Mouse (Mus musculus) natural killer cell, adult 2 months (primary cell): ENCODE data around the gene Tmem121b.

ENCODE experiments used
- DNase-seq, 2 experiments: peaks; one replicate each; pipeline ENCODE4 v3.0.0; 2022; ENCODE audit warnings: low spot score in 2 of 2

The Tmem121b gene

DNA sequence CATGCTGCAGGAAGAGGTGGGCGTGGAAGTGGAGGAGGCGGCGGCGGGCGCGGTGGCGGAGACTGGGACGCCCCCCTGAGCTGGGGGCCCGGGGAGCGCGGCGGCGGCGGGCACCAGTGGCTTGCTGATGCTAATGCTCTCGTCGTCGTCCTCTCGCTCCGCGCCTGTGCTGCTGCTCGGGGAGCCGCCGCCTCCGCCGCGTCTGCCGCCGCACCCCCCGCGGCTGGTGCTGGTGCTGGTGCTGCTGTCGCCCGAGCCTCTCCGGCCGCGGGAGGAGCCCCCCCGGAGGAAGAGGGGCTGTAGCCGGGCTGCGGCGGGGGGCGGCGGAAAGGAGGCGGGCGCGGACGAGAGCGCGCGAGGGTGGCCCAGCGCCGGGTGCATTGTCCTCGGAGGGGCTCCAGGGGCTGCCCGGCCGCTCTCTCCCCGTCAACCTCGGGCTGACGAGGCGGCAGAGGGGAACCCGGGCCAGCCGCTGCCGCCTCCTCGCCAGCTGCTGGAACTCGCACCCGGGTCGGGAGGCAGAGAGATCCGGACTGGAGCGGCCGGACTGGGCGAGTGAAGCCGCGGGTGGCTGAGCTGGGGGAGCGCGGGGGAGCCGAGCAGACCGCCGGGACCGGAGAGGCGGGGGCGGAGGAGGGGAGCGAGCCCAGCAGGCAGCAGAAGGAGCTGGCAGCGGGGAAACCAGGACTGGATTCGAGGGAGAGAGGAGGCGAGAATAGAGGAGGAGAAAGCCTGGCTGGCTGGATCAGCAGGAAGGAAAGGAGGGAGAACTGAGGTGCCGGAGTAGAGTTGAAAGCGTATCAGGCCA lies at the start of gene Tmem121b:
Gene Tmem121b, minus strand, starts transcription at position 434 of the 808 bp plus-strand sequence.
- no peak for DNase-seq

DNA sequence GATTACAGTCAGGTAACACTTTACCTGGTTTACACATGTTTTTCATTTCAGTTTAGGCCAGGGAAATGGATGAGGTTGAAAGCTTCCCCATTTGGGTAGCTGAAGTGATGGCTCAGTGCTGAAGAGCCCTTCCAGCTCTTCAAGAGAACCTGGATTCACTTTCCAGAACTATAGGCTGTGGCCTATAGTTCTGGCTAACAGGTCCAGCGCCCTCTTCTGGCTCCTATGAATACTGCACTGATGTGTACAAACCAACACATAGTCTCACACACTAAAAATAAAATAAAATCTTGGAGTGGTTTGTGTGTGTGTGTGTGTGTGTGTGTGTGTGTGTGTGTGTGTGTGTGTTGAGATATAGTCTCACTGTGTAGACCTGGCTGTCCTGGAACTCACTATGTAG lies 48.5 kb upstream of the Tmem121b start:
- no peak for DNase-seq

DNA sequence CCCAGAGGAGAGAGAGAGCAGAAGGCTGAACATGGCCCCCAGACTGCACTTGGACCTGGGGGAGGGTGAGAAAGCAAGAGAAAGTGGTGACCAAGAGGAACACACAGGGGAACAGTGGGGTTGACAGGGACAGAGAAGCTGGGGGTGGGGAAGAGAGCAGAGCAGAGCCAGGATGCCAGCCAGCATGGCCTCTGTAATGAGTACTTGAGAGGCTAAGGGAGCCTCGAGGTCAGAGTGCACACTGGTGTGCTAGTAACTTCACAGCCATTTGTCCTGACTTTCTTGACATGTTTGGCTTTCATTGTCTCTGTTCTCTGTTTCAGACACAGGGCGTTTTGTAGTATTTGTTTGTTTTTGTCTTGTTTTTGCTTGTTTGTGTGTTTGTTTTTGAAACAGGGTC lies 47.8 kb upstream of the Tmem121b start:
- no peak for DNase-seq

DNA sequence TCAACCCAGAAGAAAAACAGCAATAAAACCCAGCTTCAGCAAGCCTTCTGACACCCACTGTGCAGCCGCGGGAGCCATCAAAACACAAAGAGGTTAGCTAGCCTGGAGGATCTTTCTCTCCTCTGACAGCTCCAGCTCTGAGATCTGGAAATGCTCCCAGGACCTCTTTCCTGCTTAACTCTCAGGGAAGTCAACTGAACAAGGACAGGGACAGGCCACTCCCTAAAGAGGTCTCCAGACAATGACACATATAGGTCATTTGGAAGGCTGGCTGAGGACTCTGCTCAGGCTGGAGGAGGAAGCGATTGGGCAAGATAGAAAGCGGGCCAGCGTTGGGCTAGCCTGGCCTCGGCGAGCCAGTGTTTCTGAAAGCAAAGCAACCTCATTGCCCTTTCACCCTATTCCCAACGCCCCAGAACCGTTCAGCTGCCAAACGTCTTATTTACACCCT lies 46.2 kb upstream of the Tmem121b start:
- no peak for DNase-seq

DNA sequence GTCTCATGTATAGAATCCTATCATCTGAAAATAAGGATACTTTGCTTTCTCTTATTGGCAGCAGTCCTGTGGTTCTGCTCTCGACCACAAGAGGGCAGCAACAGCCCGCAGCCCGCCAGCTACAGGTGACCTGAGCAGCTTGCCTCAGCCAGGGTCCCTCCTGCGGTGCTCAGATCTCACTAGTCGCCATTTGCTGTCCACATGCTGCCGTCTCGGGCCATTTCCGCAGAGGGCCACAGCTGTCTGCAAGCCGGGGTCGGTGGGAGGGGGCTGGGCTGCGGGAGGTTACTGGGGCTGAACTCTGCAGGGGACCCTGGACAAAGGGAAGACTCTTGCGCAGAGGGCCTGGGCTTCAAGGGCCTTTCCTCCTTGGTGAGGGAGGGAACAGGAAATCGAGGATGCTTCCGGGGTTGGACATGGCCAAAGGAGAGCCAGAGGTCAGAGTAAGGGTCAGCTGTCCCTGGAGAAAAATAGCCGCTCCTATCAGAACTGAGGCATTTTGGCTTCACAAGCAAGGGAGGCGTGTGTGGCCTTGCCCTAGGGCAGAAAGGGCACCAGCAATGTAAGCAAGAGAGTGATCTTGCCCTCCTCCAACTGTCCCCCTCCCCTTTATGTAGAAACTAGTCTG lies 45.6 kb upstream of the Tmem121b start:
- peak; percentile 49 to 71 for DNase-seq

DNA sequence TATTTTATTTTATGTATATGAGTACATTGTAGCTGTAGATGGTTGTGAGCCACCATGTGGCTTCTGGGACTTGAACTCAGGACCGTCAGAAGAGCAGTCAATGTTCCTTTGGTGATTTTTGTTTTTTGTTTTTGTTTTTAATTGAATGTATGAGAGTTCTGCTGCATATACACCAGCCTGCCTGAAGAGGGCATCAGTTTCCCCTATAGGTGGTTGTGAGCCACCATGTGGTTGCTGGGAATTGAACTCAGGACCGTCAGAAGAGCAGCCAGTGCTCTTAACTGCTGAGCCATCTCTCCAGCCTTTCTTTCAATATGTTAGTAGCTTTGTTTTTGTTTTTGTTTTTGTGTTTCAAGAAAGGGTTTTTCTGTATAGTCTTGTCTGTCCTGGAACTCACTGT lies 42.7 kb upstream of the Tmem121b start:
- no peak for DNase-seq

DNA sequence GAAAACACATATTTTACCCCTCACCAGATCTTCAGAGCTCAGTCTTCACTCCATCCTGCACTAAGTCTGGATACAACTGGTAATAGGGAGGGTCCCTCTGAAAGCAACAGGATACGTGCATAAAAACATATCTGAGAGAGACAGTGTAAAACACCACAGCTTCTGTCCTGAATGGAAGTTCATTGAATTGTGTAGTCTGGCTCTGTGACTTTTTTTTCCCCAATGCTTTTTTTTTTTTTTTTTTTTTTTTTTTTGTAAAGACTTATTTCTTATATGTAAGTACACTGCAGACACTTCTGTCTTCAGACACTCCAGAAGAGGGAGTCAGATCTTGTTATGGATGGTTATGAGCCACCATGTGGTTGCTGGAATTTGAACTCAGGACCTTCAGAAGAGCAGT lies 39.0 kb upstream of the Tmem121b start:
- no peak for DNase-seq

DNA sequence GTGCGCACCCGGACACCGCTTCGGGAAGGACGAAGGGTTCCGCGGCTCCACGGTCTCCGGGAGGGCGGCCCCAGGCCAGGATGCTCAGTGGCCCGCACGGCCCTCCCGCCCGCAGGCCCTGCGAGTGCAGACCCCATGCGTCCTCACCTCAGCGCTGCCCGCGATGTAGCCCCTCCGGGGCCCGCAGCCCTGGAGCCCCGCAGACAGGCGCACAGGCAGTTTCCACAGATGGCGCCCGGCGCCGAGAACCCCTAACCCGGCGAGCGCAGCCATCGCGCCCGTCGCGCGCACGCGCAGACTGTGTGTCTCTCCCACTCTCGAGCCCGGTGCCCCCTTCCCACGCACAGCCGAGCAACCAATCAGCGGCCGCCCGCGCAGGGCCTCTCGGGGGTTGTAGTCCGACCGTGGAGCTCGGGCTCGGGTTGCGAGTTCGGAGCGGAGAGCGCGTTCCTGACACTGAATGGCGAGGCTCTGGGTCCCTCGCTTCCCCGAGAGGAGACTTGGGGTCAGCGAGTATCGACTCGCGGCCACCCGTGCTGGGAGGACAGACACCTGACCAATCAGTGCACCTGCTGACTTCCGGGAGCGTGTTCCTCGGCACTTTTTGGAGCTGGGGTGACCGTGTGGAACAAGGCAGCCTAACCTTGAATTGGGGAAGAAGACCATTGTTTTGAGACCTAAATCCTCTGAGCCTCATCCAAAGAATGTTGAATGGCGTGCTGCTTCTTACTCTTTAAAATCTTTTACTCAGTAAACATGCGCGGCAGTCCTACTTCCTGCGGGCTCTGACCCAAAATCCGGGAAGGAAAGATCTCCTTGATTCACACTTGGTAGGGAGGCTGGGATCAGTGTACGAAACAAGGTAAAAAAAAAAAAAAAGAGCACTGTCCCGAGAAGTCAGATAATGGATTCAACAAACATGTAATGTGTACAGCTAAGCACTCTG lies 37.7 kb upstream of the Tmem121b start, which contains the start of gene Hdhd5:
Gene Hdhd5, minus strand, starts transcription at position 300 of the 946 bp plus-strand sequence.
- peak; percentile 84 to 91 for DNase-seq

DNA sequence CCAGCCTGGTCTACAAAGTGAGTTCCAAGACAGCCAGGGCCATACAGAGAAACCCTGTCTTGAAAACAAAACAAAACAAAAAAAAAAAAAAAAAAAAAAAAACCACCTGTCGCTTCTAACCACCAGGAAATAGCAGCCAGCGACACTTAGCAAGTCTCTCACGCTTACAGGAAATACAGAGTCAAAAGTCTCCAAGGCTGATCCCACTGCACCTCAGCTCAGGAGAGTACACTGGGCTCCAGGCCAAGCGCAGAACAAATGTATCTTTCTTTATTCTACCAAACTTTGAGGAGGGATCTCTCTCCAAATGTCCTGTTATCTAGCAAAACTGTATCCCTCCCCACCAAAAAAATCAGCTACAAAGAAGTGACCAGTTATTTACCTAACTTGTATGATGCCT lies 35.5 kb upstream of the Tmem121b start:
- DNase-seq = peak; percentile 20 to 45

DNA sequence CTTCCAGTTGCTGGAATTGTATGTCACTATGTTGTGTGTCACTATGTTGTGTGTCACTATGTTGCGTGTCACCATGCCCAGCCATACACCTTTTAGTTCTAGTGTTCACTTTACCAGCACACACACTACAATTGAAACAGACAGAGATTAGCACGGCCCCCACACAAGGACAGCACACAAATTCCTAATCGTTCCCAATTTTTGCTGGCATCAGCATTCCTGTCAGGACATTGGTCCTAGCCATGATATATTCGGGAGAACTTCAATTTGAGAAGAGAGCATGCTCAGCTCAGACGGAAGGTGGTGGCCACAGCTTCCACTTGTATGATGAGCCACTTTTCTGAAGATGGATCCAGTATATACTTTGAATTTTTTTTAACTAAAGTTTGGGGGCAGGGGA lies 31.2 kb upstream of the Tmem121b start:
- DNase-seq = no peak

DNA sequence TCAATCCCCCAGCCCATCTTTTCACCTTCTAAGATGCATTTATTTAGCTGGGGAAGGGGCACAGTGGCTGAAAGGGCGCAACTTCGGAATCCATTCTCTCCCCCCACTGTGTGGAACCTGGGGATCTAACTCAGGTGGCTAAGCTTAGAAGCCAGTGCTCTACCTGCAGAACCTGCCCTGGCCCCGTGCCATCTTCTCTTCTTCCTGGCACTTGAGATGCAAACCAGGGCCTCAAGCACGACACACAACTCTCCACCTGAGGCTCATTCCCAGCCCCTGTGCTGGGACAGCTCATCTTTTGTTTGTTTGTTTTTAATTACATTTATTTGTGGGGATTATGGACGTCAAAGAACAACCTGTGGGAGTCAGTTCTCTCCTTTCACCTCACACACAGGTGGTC lies 26.0 kb upstream of the Tmem121b start:
- DNase-seq = no peak

DNA sequence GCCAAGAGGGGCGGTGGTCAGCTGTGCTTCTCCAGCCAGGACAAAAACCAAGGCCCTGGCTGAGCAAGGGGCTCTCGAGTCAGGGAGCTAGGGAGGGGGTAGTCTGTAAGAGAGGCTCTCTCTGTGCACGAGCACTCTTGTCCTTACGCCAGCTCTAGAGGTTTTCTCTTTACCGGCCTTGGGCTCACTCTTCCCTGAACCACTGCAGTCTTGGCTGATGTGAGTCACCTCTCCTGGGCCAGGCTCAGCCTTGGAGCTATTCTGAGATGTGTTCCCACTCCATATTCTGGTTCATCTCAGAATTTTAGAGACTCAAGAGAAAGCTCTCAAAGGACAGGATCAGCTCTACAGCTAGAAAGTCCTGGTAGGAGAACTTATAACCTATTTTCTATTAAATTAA lies 23.7 kb upstream of the Tmem121b start:
- DNase-seq = no peak

DNA sequence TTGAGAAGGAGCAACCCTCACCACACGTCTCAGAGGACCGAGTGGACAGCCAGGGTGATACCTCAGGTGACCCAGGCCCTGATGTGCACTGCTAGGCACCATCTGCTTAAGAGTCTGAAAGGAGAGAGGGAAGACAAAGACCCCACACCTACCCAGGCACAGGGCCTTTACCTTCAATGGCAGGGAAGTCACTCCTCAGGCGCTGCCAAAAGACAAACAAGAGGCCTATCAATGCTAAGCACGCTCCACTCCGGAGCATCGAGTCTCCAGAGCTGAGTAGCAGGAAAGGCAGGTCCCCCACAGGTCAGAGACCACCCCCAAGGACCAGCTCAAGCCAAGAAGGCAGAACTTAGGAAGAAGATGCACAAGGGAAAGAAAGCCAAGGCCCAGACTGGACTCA lies 23.3 kb upstream of the Tmem121b start:
- DNase-seq = no peak

DNA sequence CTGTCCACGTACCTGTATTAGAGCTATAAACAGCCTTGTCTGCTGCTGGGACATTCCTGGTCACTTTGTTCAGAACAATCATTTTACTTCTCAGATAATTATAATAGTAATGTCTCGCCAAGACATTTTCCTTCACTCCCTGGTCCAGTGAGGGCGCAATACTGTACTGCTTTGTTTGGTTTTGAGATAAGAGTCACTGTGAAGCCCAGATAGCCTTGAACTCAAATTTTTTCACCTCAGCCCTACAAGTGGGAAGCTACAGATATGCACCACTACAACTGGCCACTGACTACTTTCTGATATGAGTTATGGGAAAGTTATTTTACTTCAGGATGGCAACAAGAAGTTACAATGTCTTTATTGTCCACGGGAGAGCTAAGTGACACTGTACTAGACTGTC lies 22.8 kb upstream of the Tmem121b start:
- no peak for DNase-seq

DNA sequence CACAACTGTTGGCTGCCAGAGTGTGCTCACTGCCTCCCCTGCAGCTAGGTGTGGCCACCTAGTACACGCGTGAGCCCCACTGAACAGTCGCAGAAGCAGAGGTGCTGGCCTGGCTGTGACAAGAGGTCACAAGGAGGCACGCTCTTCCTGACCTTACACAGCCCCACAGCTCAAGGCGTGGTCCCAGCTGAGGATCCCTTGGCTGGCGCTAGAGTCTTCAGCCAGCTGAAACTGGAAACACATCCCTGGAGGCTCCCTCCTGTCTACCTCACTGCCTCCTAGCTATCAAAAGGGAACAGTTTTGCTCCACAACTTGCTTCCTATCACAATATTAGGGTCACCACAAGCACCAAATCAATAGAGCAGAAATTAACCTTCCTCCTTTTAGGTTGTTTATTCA lies 17.6 kb upstream of the Tmem121b start:
- no peak for DNase-seq

DNA sequence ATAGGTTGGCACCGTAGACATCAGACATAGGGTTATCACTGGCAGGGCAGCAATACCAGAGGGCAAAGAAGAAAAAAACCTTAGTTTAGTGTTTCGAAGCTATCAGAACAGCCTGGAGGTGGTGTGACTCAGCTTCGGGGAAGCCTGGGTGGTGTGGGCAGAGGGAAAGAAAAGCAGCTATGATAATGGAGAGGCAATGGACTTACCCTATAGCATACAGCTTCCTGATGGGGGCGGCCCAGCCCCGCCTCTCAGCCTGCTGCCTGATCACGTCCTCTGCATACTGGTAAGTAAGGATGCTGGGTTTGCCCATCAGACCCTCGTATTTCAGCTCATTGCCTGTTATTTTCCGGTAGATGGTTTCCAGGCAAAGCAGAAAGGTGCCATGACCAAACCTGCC lies 16.8 kb upstream of the Tmem121b start:
- DNase-seq = no peak

DNA sequence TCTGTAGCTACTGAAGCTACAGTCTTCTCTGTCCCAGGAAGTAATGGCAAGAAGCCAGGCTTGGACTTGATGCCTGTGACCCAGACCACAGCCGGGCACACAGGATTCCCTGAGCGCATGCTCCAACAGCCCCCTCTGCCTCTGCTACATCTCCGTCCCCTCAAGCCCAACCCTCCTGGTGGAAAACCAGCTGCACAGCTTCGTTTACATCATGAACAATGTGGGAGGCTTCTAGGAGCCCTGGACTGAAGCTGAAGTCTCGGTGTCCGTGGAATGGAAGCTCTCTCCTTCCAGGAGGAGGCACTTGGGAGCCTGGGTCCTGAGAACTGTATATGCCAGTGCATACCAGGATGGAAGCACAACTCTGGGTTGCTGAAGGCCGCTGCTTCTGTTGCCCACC lies 16.4 kb upstream of the Tmem121b start:
- no peak for DNase-seq

DNA sequence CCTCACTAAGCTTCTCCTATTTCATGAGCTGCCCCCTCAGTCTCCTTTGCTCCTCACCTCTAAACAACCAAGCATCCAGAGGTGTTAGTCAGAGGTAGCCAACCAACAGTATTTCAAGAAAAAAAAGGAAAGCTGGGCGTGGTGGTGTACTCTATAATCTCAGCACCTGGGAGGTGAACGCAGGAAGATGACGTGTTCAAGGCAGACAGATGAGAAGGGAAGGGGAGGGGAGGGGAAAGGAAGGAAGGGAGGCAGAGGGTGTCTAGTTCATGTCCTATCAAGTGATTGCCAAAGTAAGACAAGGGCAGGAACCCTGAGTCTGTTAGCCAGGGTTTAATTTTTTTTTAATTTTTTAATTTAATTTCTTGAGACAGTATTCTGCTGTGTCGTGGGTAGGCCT lies 15.0 kb upstream of the Tmem121b start:
- DNase-seq = no peak

DNA sequence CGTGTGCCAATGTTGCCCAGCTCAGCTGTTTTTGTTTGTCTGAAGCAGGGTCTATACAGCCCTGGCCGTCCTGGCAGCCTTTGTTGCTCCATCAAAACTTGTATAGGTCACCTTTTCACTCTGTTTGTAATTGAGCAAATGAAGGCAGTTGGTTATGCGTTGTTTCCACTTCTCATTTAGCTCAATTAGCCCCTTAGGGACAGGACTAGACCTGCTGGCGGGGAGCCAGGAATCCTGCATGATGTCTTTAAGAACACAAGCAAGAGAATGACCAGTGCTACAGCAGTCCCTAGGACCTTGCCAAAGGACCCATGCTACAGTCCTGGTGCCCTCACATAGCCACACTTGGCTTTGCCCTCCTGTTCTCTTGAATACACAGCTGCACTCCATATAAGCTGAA lies 11.9 kb upstream of the Tmem121b start:
- DNase-seq = no peak

DNA sequence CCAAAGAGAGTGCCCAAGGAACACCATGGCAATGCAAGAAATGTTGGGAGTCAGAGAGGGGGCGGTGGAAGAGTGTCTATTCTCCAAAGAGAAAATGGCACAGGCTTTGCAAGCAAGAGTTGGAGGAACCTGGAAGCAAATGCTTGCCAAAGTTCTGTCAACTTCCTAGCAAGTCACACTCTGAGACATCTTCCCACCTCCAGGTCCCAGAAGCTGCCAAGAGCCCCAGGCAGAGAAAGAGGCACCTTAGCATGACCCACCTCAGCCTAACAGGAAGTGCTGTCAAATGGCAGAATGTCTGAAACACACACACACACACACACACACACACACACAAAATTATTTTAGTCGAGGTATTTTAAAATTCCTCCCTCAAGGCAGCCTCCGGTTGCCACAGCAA lies 10.4 kb upstream of the Tmem121b start:
- no peak for DNase-seq

DNA sequence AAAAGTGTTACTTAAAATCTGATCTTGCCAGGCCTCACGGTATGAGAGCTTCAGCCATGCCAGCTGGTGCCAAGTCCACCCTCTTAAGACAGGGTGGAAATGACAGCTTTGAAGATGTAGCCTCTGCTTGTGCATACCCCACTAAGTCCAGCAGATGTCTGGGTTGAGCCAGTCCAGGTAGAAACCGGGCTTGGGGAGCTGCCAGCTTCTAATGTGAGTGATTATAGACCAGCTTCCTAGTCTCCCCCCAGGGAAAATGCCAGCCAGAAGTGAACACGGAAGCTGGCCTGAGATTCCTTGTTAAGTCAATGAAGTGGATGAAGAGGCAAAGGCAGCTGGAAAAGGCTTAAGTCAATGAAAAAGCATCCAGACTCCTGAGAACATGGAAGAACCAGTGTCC lies 2.9 kb upstream of the Tmem121b start:
- no peak for DNase-seq
